Mouse (Mus musculus) thymus, adult 2 months (tissue): Measurements from ENCODE around the gene Ctcf.

Experiments
- CTCF ChIP-seq: fragments of 200-500 bp; IDR thresholded peaks from 2 replicates; pipeline ENCODE4 v1.5.1; 2012; ENCODE audit warnings: mild to moderate bottlenecking, control low read depth, low read length, moderate library complexity, borderline replicate concordance; ENCODE audit not compliant: control insufficient read depth, poor library complexity, insufficient read depth; ENCODE audit errors: extremely low read depth
- POLR2A ChIP-seq: fragments of 200-500 bp; IDR thresholded peaks from 2 replicates; pipeline ENCODE4 v1.6.1; 2012; ENCODE audit warnings: mild to moderate bottlenecking, low read length, control low read depth, moderate library complexity; ENCODE audit not compliant: control insufficient read depth, poor library complexity, insufficient read depth; ENCODE audit errors: extremely low read depth

DNA sequence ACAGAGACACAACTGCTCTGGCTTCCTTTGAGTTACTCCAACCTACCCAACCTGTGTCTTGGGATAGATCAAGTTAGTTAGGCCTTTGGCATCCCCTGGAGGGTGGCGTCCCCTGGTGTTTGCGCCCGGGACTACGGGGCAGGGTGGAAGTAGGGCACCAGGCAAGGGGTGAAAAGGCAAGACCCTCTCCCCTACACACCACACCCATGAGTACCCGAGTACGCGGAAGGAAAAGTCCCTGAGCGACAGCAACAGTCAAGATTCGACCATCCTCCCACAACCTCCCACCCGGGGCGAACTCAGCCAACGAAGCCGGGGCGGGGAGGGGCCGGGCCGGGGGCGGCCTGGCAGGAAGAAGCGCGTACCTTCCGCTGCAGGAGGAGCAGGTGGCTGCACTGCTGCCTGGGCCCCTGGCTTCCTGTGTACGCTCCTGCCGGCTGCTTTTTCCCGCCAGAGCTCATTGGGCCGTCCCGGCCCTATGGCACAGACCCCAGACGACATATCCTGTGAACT lies 49.5 kb downstream of the Ctcf start, which contains the start of gene Carmil2:
- TF ChIP-seq POLR2A (peak; percentile 92), CTCF (peak; percentile 95; the same call in 1 of the 2 replicates)
